Mouse (Mus musculus) mammary gland, adult 2 months (tissue): ENCODE results near the gene Gm5565. TPM values are rescaled to one million over a fixed set of nuclear protein-coding genes. Genes with fewer than 3 reads are reported as not detected.

Source experiments
- polyA plus RNA-seq: library from polyadenylated mRNA; depleted of rRNA; stranded (reverse); fragments of >200 nt; gene quantifications from 2 replicates; pipeline ENCODE4 v1.2.3, GENCODE M21; 2012; ENCODE audit warnings: low replicate concordance; rRNA removed

The Gm5565 gene
- polyA plus RNA-seq = not detected in 2 replicates

DNA sequence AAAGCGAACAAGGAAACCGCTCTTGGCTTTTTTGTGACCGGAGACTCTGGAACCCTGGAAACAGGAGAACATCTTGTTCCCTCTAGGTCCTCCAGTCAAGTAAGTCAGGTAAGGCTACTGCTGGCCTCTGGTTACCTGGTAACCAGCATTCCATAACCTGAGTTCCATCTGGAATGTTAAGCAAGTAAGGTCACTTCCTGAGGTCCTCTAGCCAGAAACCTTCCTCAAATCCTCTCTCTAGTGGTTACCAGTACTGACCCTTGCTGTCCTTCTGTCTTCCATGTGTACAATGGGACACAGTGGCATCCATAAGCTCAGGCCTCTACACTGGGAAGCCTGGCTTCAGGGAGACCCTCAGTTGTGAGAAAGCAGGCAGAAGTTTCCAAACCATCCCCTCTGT lies at the start of gene Gm5565:
TSS of gene Gm5565 (minus strand) at position 101 of the 400 bp plus-strand sequence.

DNA sequence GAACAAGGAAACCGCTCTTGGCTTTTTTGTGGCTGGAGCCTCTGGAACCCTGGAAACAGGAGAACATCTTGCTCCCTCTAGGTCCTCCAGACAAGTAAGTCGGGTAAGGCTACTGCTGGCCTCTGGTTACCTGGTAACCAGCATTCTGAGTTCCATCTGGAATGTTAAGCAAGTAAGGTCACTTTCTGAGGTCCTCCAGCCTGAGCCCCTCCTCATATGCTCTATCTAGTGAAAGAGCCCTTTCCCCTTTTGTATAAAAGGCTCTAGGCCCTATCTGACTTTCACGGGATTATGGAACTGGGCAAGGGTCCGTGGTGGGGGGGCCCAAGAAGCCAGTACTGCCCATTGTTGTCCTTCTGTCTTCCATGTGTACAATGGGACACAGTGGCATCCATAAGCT lies 24.9 kb upstream of the Gm5565 start, which contains the start of gene 1700001J03Rik:
TSS of gene 1700001J03Rik (minus strand) at position 101 of the 400 bp plus-strand sequence.

DNA sequence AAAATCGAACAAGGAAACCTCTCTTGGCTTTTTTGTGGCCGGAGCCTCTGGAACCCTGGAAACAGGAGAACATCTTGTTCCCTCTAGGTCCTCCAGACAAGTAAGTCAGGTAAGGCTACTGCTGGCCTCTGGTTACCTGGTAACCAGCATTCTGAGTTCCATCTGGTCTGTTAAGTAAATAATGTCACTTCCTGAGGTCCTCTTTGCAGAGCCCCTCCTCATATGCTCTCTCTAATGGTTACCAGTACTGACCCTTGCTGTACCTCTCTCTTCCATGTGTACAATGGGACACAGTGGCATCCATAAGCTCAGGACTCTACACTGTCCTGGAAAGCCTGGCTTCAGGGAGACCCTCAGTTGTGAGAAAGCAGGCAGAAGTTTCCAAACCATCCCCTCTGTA lies 10.3 kb upstream of the Gm5565 start, which contains the start of gene Gm6309:
TSS of gene Gm6309 (minus strand) at position 101 of the 400 bp plus-strand sequence.

Other genes with a start within 250 kb of the Gm5565 start
- 0.24 TPM in 1 of 2 replicates, not detected in the other for gene Cyp3a25, start 150.9 kb downstream of the Gm5565 start, polyA plus RNA-seq
- gene Cyp3a59, start 81.3 kb downstream of the Gm5565 start, polyA plus RNA-seq = not detected in 2 replicates
- gene Gm6309, start 10.2 kb upstream of the Gm5565 start, polyA plus RNA-seq = not detected in 2 replicates
- 0.86 and 2.0 TPM in 2 replicates for gene 1700001J03Rik, start 24.8 kb upstream of the Gm5565 start, polyA plus RNA-seq
- gene Rnf6, start 61.0 kb upstream of the Gm5565 start, polyA plus RNA-seq = 13.6 and 16.8 TPM in 2 replicates
- 24.4 and 35.1 TPM in 2 replicates for gene Cdk8, start 70.7 kb upstream of the Gm5565 start, polyA plus RNA-seq
- gene Wasf3, start 224.4 kb upstream of the Gm5565 start, polyA plus RNA-seq = 1.2 and 1.4 TPM in 2 replicates